In genomic region chr13:70724108-70724622, GRCm38 (mm10) we compare ENCODE assay signal across 29 mouse cellular contexts.
DNase-seq lines count a peak whose midpoint lies in the region; ATAC-seq and TF ChIP-seq lines count a peak whose summit lies in the region.
"Had no signal": no experiment of that assay in that cellular context is flagged by ENCODE, and none has a peak within 500 bp of the region (broad histone marks: within the 10 kb centered on the region; RNA-seq: fewer than 3 reads in every experiment).

No protein-coding gene starts in this region.

- no peak for TF ChIP-seq CTCF in embryonic fibroblast, embryonic 13.5 days (IDR thresholded peaks at IDR 0.05; ENCODE audit: borderline replicate concordance, insufficient read depth, low read length)

- H3K27ac ChIP-seq in heart, embryonic 12.5 days (ENCODE audit: poor library complexity, severe bottlenecking) = no peak overlapping the region
- peak overlapping the region; percentile 84 for H3K27ac ChIP-seq in embryonic fibroblast, embryonic 13.5 days (ENCODE audit: insufficient read depth, low read length)
- H3K27ac ChIP-seq in forebrain, embryonic 15.5 days (replicated peaks) = no peak overlapping the region
- H3K27ac ChIP-seq: gastrocnemius, adult 2 months; hindbrain, embryonic 14.5 days; layer of hippocampus, adult 2 months; left cerebral cortex, adult 2 months; limb, embryonic 12.5 days; liver, embryonic 15.5 days; midbrain, embryonic 12.5 days; neural tube, embryonic 13.5 days; stomach, embryonic 15.5 days had no signal

- no peak overlapping the region for H3K4me3 ChIP-seq in heart, embryonic 12.5 days
- H3K4me3 ChIP-seq in embryonic fibroblast, embryonic 13.5 days (ENCODE audit: insufficient read depth, low read length) = no peak overlapping the region
- no peak overlapping the region for H3K4me3 ChIP-seq in forebrain, embryonic 15.5 days
- H3K4me3 ChIP-seq: gastrocnemius, adult 2 months; layer of hippocampus, adult 2 months; left cerebral cortex, adult 2 months; limb, embryonic 12.5 days; liver, embryonic 15.5 days; megakaryocyte, embryonic 14.5 days; midbrain, embryonic 12.5 days; neural tube, embryonic 13.5 days; stomach, embryonic 15.5 days had no signal

- H3K9me3 ChIP-seq in heart, embryonic 12.5 days (replicated peaks) = no peaks in the 10 kb centered on the region
- H3K9me3 ChIP-seq in forebrain, embryonic 15.5 days = no peaks in the 10 kb centered on the region
- H3K9me3 ChIP-seq: limb, embryonic 12.5 days; liver, embryonic 15.5 days; midbrain, embryonic 12.5 days; neural tube, embryonic 13.5 days; stomach, embryonic 15.5 days had no signal

- no peak overlapping the region for H3K4me2 ChIP-seq in heart, embryonic 12.5 days
- no peak overlapping the region for H3K4me2 ChIP-seq in forebrain, embryonic 15.5 days (replicated peaks)
- H3K4me2 ChIP-seq: hindbrain, embryonic 14.5 days; limb, embryonic 12.5 days; liver, embryonic 15.5 days; midbrain, embryonic 12.5 days; neural tube, embryonic 13.5 days; stomach, embryonic 15.5 days had no signal

- 40% methylated on average over 2 of the region's 2 CpGs for WGBS in heart, embryonic 12.5 days
- 76% methylated on average over 2 of the region's 2 CpGs for WGBS in forebrain, embryonic 15.5 days

- H3K4me1 ChIP-seq in heart, embryonic 12.5 days (replicated peaks) = peaks cover 22% of the 10 kb centered on the region
- H3K4me1 ChIP-seq in embryonic fibroblast, embryonic 13.5 days (ENCODE audit: control insufficient read depth, insufficient read depth, low read length) = peaks cover 10% of the 10 kb centered on the region
- no peaks in the 10 kb centered on the region for H3K4me1 ChIP-seq in forebrain, embryonic 15.5 days
- H3K4me1 ChIP-seq: limb, embryonic 12.5 days; liver, embryonic 15.5 days; megakaryocyte, embryonic 14.5 days; midbrain, embryonic 12.5 days; neural tube, embryonic 13.5 days; stomach, embryonic 15.5 days had no signal

- no peak overlapping the region for H3K9ac ChIP-seq in heart, embryonic 12.5 days
- no peak overlapping the region for H3K9ac ChIP-seq in forebrain, embryonic 15.5 days (replicated peaks)
- H3K9ac ChIP-seq: hindbrain, embryonic 14.5 days; limb, embryonic 12.5 days; liver, embryonic 15.5 days; midbrain, embryonic 12.5 days; neural tube, embryonic 13.5 days; stomach, embryonic 15.5 days had no signal

- no peak for DNase-seq in heart, postnatal 4 days
- peak; percentile 41 for DNase-seq in lung, postnatal 10 days
- DNase-seq in lung, adult 18-20 months = no peak
- DNase-seq in NIH3T3 (ENCODE audit: low read depth) = peak; percentile 70
- DNase-seq: adrenal gland, adult 2 months; adrenal gland, postnatal 36 days; cerebellum, adult 18-20 months; cerebellum, postnatal 14 days; gastrocnemius, adult 2 months; kidney, adult 11 months; kidney, postnatal 36 days; retina, postnatal 1 day; right cerebral cortex, postnatal 25 days had no signal

- no peaks in the 10 kb centered on the region for H3K36me3 ChIP-seq in heart, embryonic 12.5 days
- H3K36me3 ChIP-seq in forebrain, embryonic 15.5 days = no peaks in the 10 kb centered on the region
- H3K36me3 ChIP-seq: limb, embryonic 12.5 days; liver, embryonic 15.5 days; midbrain, embryonic 12.5 days; neural tube, embryonic 13.5 days; stomach, embryonic 15.5 days had no signal

- H3K27me3 ChIP-seq in heart, embryonic 12.5 days (replicated peaks) = 0 out of 2 replicates have a peak, but pooled peaks cover 4% of the 10 kb centered on the region
- no peaks in the 10 kb centered on the region for H3K27me3 ChIP-seq in forebrain, embryonic 15.5 days
- H3K27me3 ChIP-seq: limb, embryonic 12.5 days; liver, embryonic 15.5 days; megakaryocyte, embryonic 14.5 days; midbrain, embryonic 12.5 days; neural tube, embryonic 13.5 days; stomach, embryonic 15.5 days had no signal

- peak; percentile 57; the same call in 1 of the 2 replicates for ATAC-seq in heart, embryonic 12.5 days (ENCODE audit: insufficient number of reproducible peaks, low FRiP score)
- ATAC-seq in forebrain, embryonic 15.5 days (replicated peaks) = no peak
- ATAC-seq: activated CD4-positive, CD25-positive, alpha-beta regulatory T cell, adult 4 months; CD4-positive, CD25-positive, alpha-beta regulatory T cell, adult 4 months; forebrain, embryonic 14.5 days; lung, postnatal 0 days had no signal

- no peak for TF ChIP-seq POLR2A in embryonic fibroblast, embryonic 13.5 days (IDR thresholded peaks at IDR 0.05; ENCODE audit: low read depth, low read length)

Comparison
In these comparisons a context has a peak if more than half of its experiments do, and no peak if none do; other contexts are left out.
1. DNase-seq: peak in lung, postnatal 10 days (single experiment) and NIH3T3 (single experiment); none in heart, postnatal 4 days (single experiment) and lung, adult 18-20 months (0 of 2).